Mouse (Mus musculus): Measurements from ENCODE around the gene Tra2a.
"Not testable (repeated sequence)": the region's sequence is repeated elsewhere in the genome, so short reads cannot be mapped to it uniquely, and the experiment has no call there.

Tra2a gene

GRCm38 (mm10) chr6:49263847-49264243, at the start of gene Tra2a:
Gene Tra2a (minus strand): TSS chr6:49264033.
- DNase-seq (ENCODE audit: low read depth in 2 of 2, low spot score in 2 of 2) = peak; percentile 95 to 96

- DNase-seq (ENCODE audit: low read depth in 2 of 2, low spot score in 2 of 2) = no peak
Observed at GRCm38 (mm10) chr6:49298286-49298685, 34.5 kb upstream of the Tra2a start.

- no peak for DNase-seq (ENCODE audit: low read depth in 2 of 2, low spot score in 2 of 2)
Observed at GRCm38 (mm10) chr6:49282122-49282521, 18.3 kb upstream of the Tra2a start.

GRCm38 (mm10) chr6:49280942-49281341, 17.1 kb upstream of the Tra2a start:
- no peak for DNase-seq (ENCODE audit: low read depth in 2 of 2, low spot score in 2 of 2)

- no peak for DNase-seq (ENCODE audit: low read depth in 2 of 2, low spot score in 2 of 2)
Observed at GRCm38 (mm10) chr6:49275296-49275695, 11.5 kb upstream of the Tra2a start.

GRCm38 (mm10) chr6:49274416-49275091, 10.7 kb upstream of the Tra2a start:
- no peak for DNase-seq (ENCODE audit: low read depth in 2 of 2, low spot score in 2 of 2)

GRCm38 (mm10) chr6:49273934-49274333, 10.1 kb upstream of the Tra2a start:
- no peak for DNase-seq (ENCODE audit: low read depth in 2 of 2, low spot score in 2 of 2)

GRCm38 (mm10) chr6:49272863-49273262, 9.0 kb upstream of the Tra2a start:
- DNase-seq (ENCODE audit: low read depth in 2 of 2, low spot score in 2 of 2) = no peak

GRCm38 (mm10) chr6:49271815-49272214, 8.0 kb upstream of the Tra2a start:
- DNase-seq (ENCODE audit: low read depth in 2 of 2, low spot score in 2 of 2) = no peak

GRCm38 (mm10) chr6:49269923-49270322, 6.1 kb upstream of the Tra2a start:
- DNase-seq (ENCODE audit: low read depth in 2 of 2, low spot score in 2 of 2) = no peak

- DNase-seq (ENCODE audit: low read depth in 2 of 2, low spot score in 2 of 2) = peak; percentile 75 to 85
Observed at GRCm38 (mm10) chr6:49269200-49269599, 5.4 kb upstream of the Tra2a start.

- DNase-seq (ENCODE audit: low read depth in 2 of 2, low spot score in 2 of 2) = no peak
Observed at GRCm38 (mm10) chr6:49267686-49268085, 3.9 kb upstream of the Tra2a start.

- DNase-seq (ENCODE audit: low read depth in 2 of 2, low spot score in 2 of 2) = not testable (repeated sequence)
Observed at GRCm38 (mm10) chr6:49265207-49265606, 1.4 kb upstream of the Tra2a start.

- DNase-seq (ENCODE audit: low read depth in 2 of 2, low spot score in 2 of 2) = not testable (repeated sequence)
Observed at GRCm38 (mm10) chr6:49264446-49264845, 613 bp upstream of the Tra2a start.

- DNase-seq (ENCODE audit: low read depth in 2 of 2, low spot score in 2 of 2) = peak; percentile 32 to 37
Observed at GRCm38 (mm10) chr6:49263081-49263846, 569 bp downstream of the Tra2a start.

GRCm38 (mm10) chr6:49262421-49262820, 1.4 kb downstream of the Tra2a start:
- DNase-seq (ENCODE audit: low read depth in 2 of 2, low spot score in 2 of 2) = no peak

GRCm38 (mm10) chr6:49259711-49260110, 4.1 kb downstream of the Tra2a start:
- no peak for DNase-seq (ENCODE audit: low read depth in 2 of 2, low spot score in 2 of 2)

- no peak for DNase-seq (ENCODE audit: low read depth in 2 of 2, low spot score in 2 of 2)
Observed at GRCm38 (mm10) chr6:49257880-49258279, 6.0 kb downstream of the Tra2a start.

- DNase-seq (ENCODE audit: low read depth in 2 of 2, low spot score in 2 of 2) = no peak
Observed at GRCm38 (mm10) chr6:49252207-49252606, 11.6 kb downstream of the Tra2a start.

- no peak for DNase-seq (ENCODE audit: low read depth in 2 of 2, low spot score in 2 of 2)
Observed at GRCm38 (mm10) chr6:49251199-49251598, 12.6 kb downstream of the Tra2a start.

- no peak for DNase-seq (ENCODE audit: low read depth in 2 of 2, low spot score in 2 of 2)
Observed at GRCm38 (mm10) chr6:49247246-49247645, 16.6 kb downstream of the Tra2a start.

GRCm38 (mm10) chr6:49242331-49242730, 21.5 kb downstream of the Tra2a start:
- DNase-seq (ENCODE audit: low read depth in 2 of 2, low spot score in 2 of 2) = no peak

GRCm38 (mm10) chr6:49241562-49241961, 22.3 kb downstream of the Tra2a start:
- DNase-seq (ENCODE audit: low read depth in 2 of 2, low spot score in 2 of 2) = no peak

Data from CD8-positive naive resting alpha-beta T cell, adult 2 months (primary cell).